Mouse (Mus musculus): ENCODE measurements around the gene Syngr4. TPM values are rescaled to one million over a fixed set of nuclear protein-coding genes. Genes with fewer than 3 reads are reported as not detected.
"Not testable (repeated sequence)": the region's sequence is repeated elsewhere in the genome, so short reads cannot be mapped to it uniquely, and the experiment has no call there.

The Syngr4 gene
- polyA plus RNA-seq (2015; fragmentation: Nextera tagmentation; extraction: Ambion mirVana): 0.41 TPM in 1 of 2 replicates, not detected in the other

DNA sequence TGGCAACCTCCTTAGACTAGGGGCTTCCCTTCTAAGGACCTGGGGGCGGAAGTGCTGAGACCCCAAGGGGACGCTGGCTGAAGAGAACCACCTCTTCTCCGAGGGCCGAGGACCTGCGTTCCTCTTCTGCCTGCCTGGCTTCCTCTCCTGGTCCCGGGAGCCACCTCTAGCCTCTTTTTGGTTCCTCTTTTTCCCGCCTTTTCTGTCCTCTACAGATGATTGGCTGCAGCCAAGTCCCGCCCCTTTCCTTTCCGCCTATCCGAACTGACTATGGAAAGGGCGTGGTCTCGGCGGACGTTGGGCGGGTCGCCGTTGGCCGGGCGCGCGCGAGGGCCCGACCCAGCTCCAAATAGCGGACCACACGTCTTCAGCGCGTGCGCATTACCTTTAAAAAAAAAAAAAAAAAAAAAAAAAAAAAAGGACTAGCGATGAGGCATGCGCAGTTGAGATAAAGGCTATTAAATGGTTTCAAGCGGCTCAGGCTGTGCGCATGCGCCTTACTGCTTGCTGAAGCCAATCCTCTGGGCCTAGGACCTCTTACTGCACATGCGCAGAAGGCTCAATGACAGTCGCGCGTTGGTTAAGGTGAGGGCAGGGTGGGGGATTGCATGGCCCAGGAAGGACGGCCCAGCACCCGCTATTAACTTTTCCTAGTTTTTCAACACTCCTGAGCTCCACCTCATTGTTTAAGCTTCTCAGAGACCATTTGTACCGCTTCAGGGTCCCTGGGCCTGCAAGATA lies at the start of gene Syngr4, which contains the start of gene Tmem143:
Syngr4 (minus strand) TSS at position 198 of the 741 bp plus-strand sequence.
Tmem143 (plus strand) TSS at position 425 of the 741 bp plus-strand sequence.
- Histone ChIP-seq H3K4me1 (peaks cover 13% of the 10 kb centered on the region), H3K36me3 (no peaks in the 10 kb centered on the region), H3K9ac (peak within 1 kb of the TSS; percentile 83), H3K4me2 (peak within 1 kb of the TSS; percentile 91), H3K4me3 (peak within 1 kb of the TSS; percentile 60), H3K9me3 (no peaks in the 10 kb centered on the region), H3K27ac (peak within 1 kb of the TSS; percentile 80), H3K27me3 (no peaks in the 10 kb centered on the region)
- peak; percentile 87 for ATAC-seq (ENCODE audit: insufficient number of reproducible peaks, insufficient read depth, low FRiP score, low TSS enrichment, low read depth)
- WGBS: 1% methylated on average over 40 of the region's 40 CpGs

DNA sequence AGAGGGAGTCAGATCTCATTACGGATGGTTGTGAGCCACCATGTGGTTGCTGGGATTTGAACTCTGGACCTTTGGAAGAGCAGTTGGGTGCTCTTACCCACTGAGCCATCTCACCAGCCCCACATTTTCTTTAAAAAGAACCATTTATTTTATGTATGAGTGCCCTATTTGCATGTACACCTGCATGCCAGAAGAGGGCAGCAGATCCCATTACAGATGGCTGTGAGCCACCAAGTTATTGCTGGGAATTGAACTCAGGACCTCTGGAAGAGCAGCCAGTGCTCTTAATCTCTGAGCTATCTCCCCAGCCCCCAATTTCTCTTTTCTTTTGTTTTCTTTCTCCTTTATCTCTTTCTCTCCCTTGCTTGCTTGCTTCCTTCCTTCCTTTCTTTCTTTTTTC lies 46.8 kb upstream of the Syngr4 start:
- H3K36me3 ChIP-seq; H3K4me2 ChIP-seq; H3K4me3 ChIP-seq; H3K9ac ChIP-seq; H3K27ac ChIP-seq; ATAC-seq (ENCODE audit: insufficient number of reproducible peaks, insufficient read depth, low FRiP score, low TSS enrichment, low read depth); H3K4me1 ChIP-seq; H3K9me3 ChIP-seq; H3K27me3 ChIP-seq: not testable (repeated sequence)
- WGBS: 76% methylated on average over 1 of the region's 1 CpGs

DNA sequence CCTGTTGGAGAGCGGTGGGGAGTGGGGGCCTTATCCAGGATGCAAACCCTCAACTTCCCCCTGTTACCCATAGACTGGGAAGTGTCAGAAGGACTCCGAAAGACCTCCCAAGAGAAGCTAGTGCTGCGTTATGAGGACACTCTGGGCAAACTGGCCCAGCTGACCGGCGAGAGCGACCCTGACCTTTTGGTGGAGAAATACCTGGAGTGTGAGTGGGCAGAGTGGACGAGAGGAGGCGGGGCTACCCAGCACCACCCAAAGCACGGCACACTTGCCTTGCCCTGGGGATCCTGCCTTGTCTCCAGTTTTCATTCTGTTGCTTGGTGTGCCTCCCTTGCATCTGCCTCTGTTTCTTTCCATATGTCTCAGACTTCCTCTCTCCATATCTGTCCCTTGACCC lies 45.5 kb upstream of the Syngr4 start:
- H3K9ac ChIP-seq: no peak overlapping the region
- 85% methylated on average over 9 of the region's 9 CpGs for WGBS
- H3K27ac ChIP-seq: no peak overlapping the region

DNA sequence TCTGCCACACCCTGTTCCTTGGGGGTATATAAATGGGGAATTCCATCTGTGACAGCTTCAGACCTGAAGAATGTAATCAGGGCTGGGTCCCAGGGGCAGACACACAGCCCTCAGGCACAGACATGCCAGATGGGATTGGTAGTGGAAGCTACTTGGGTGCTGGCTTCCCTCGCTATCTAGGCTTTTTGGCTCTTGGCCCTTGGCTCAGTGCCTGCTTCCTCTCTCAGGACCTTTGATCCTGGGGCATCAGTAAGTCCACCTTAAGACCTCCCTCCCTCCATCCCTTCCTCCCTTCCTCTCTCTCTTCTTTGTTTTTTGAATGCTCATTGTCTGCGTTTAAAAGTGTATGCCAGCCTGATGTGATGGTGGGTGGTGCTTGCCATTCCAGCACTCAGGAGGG lies 43.3 kb upstream of the Syngr4 start:
- H3K4me3 ChIP-seq: no peak overlapping the region
- no peak overlapping the region for H3K9ac ChIP-seq
- H3K4me1 ChIP-seq: 0 out of 2 replicates have a peak, but pooled peaks cover 3% of the 10 kb centered on the region
- no peak overlapping the region for H3K27ac ChIP-seq
- no peaks in the 10 kb centered on the region for H3K36me3 ChIP-seq
- 30% methylated on average over 2 of the region's 2 CpGs for WGBS
- no peaks in the 10 kb centered on the region for H3K27me3 ChIP-seq
- H3K9me3 ChIP-seq: no peaks in the 10 kb centered on the region
- H3K4me2 ChIP-seq: no peak overlapping the region
- no peak for ATAC-seq (ENCODE audit: insufficient number of reproducible peaks, insufficient read depth, low FRiP score, low TSS enrichment, low read depth)

More for the DNA sequence above, 45.5 kb upstream of the Syngr4 start:
- H3K9me3 ChIP-seq: no peaks in the 10 kb centered on the region
- H3K4me3 ChIP-seq: no peak overlapping the region
- no peaks in the 10 kb centered on the region for H3K36me3 ChIP-seq
- H3K4me2 ChIP-seq: no peak overlapping the region
- no peaks in the 10 kb centered on the region for H3K27me3 ChIP-seq
- 0 out of 2 replicates have a peak, but pooled peaks cover 3% of the 10 kb centered on the region for H3K4me1 ChIP-seq
- ATAC-seq (ENCODE audit: insufficient number of reproducible peaks, insufficient read depth, low FRiP score, low TSS enrichment, low read depth): no peak

DNA sequence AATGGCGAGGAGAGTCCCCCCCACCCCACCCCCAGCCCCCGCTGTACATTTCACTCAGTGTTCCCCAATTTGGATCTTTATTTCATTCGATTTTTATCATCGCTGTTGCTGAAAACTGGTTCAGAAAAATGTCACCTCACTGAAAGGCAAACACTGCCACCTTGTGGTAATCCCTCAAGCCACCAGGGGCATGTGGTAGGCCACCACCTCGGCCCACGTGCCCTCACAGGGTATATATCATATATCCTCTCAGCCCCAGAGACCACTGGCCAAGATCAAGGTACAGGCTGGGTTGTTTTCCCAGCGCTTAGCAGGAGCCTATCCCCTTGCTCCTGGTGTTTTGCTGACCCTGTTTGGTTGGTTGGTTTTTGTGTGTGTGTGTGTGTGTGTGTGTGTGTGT lies 38.6 kb upstream of the Syngr4 start:
- Histone ChIP-seq H3K36me3 (no peaks in the 10 kb centered on the region), H3K4me1 (0 out of 2 replicates have a peak, but pooled peaks cover 3% of the 10 kb centered on the region), H3K27me3 (no peaks in the 10 kb centered on the region), H3K4me2 (no peak overlapping the region), H3K27ac (no peak overlapping the region), H3K9ac (no peak overlapping the region), H3K4me3 (no peak overlapping the region), H3K9me3 (peaks cover 11% of the 10 kb centered on the region; the same call in 1 of the 2 replicates)
- WGBS: 22% methylated on average over 7 of the region's 7 CpGs
- ATAC-seq (ENCODE audit: insufficient number of reproducible peaks, insufficient read depth, low FRiP score, low TSS enrichment, low read depth): no peak

DNA sequence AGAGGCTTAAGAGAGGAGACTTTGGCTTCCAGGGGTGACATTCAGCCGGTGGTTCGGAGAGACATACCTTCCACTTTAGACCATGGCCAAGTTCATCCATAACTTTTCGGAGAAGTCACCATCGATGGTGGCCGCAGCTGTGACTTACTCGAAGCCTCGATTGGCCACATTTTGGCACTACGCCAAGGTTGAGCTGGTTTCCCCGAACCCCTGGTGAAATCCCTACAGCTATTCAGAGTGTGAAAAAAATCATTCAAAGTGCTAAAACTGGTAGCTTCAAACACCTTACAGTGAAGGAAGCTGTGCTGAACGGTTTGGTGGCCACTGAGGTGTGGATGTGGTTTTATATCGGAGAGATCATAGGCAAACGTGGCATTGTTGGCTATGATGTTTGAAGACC lies 37.3 kb upstream of the Syngr4 start:
- H3K27ac ChIP-seq; H3K4me2 ChIP-seq; H3K4me3 ChIP-seq; H3K27me3 ChIP-seq; ATAC-seq (ENCODE audit: insufficient number of reproducible peaks, insufficient read depth, low FRiP score, low TSS enrichment, low read depth); H3K4me1 ChIP-seq; H3K9ac ChIP-seq; H3K36me3 ChIP-seq: not testable (repeated sequence)
- WGBS: 92% methylated on average over 12 of the region's 12 CpGs
- H3K9me3 ChIP-seq: peaks cover 11% of the 10 kb centered on the region; the same call in 1 of the 2 replicates

DNA sequence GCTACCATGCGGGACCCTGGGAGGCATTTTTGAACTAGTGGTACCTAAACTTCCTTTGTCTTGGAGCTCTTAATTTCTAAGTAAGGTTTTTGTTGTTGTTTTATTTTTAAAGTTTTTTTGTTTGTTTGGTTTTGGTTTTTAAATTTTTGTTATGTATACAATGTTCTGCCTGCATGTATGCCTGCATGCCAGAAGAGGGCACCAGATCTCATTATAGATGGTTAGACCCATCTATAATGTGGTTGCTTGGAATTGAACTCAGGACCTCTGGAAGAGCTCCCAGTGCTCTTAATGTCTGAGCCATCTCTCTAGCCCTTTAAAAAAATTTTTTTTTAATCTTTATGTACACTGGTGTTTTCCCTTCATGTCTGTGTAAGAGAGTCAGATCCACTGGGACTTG lies 33.2 kb upstream of the Syngr4 start:
- peaks cover 17% of the 10 kb centered on the region; the same call in 1 of the 2 replicates for H3K9me3 ChIP-seq
- H3K27me3 ChIP-seq: peaks cover 14% of the 10 kb centered on the region
- no peak overlapping the region for H3K4me3 ChIP-seq
- H3K9ac ChIP-seq: no peak overlapping the region
- no peaks in the 10 kb centered on the region for H3K36me3 ChIP-seq
- 82% methylated on average over 1 of the region's 1 CpGs for WGBS
- H3K4me1 ChIP-seq: peaks cover 3% of the 10 kb centered on the region; the same call in 1 of the 2 replicates
- H3K27ac ChIP-seq: no peak overlapping the region
- H3K4me2 ChIP-seq: no peak overlapping the region
- ATAC-seq (ENCODE audit: insufficient number of reproducible peaks, insufficient read depth, low FRiP score, low TSS enrichment, low read depth): no peak

DNA sequence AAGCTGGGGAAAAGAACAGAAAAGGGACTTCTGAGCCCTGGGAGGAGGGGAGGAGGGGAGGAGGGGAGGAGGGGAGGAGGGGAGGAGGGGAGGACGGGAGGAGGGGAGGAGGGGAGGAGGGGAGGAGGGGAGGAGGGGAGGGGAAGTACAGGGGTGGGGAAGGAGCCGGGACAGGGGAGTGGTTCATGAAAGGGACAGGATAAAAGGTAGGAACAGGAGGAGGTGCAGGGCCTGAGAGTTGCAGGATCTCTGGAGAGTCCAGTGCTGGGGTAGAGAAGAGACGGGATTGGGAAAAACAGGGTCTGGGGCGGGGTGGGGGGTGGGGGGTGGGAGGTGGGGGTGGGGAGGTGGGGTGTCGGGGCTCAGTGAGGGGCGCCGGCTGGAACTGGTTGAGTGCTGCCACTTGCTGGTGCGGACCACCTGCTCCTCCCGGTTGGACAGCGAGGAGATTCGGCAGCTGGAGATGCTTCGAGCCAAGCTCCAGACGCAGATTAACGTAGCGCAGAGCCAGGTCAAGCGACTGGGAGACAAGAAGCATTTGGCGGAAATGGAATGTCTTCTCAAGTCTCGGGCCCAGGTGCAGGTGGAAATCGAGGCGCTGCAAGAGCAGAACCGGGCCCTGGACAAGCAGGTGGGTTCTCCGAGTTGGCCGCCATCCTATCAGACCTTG lies 32.2 kb upstream of the Syngr4 start:
- Histone ChIP-seq H3K36me3 (no peaks in the 10 kb centered on the region), H3K9ac (no peak overlapping the region), H3K4me1 (peaks cover 12% of the 10 kb centered on the region), H3K9me3 (peaks cover 17% of the 10 kb centered on the region; the same call in 1 of the 2 replicates), H3K27ac (no peak overlapping the region), H3K4me2 (peak overlapping the region; percentile 37), H3K4me3 (peak overlapping the region; percentile 22; the same call in 1 of the 2 replicates), H3K27me3 (peaks cover 14% of the 10 kb centered on the region)
- ATAC-seq (ENCODE audit: insufficient number of reproducible peaks, insufficient read depth, low FRiP score, low TSS enrichment, low read depth): no peak
- WGBS: 11% methylated on average over 20 of the region's 23 CpGs

DNA sequence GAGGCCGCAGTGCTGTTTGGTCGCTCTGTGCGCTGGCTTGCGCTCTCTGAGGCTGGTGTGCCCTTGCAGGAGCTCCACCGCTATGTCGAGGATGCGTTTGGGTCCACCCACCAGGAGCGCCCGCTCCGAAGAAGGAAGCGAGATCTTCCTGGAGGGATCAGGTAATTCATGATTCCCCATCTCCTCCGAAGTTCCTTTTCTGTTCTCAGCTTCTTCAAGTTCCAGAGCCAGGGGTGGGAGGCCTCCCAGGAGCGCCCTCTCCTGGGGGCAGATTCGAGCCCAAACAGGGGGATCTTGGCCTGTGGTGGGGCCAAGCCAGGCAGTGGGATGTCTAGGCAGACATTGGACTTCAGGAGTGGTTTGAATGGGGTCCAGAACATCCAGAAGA lies 27.9 kb upstream of the Syngr4 start:
- Histone ChIP-seq H3K4me1 (peaks cover 47% of the 10 kb centered on the region), H3K27me3 (peaks cover 14% of the 10 kb centered on the region), H3K4me2 (peak overlapping the region; percentile 76), H3K36me3 (no peaks in the 10 kb centered on the region), H3K4me3 (peak overlapping the region; percentile 44), H3K9ac (0 out of 2 replicates have a peak overlapping the region, but pooled peaks have one; percentile 44), H3K9me3 (peaks cover 7% of the 10 kb centered on the region; the same call in 1 of the 2 replicates), H3K27ac (peak overlapping the region; percentile 93; the same call in 1 of the 2 replicates)
- ATAC-seq (ENCODE audit: insufficient number of reproducible peaks, insufficient read depth, low FRiP score, low TSS enrichment, low read depth): no peak
- 18% methylated on average over 14 of the region's 14 CpGs for WGBS

DNA sequence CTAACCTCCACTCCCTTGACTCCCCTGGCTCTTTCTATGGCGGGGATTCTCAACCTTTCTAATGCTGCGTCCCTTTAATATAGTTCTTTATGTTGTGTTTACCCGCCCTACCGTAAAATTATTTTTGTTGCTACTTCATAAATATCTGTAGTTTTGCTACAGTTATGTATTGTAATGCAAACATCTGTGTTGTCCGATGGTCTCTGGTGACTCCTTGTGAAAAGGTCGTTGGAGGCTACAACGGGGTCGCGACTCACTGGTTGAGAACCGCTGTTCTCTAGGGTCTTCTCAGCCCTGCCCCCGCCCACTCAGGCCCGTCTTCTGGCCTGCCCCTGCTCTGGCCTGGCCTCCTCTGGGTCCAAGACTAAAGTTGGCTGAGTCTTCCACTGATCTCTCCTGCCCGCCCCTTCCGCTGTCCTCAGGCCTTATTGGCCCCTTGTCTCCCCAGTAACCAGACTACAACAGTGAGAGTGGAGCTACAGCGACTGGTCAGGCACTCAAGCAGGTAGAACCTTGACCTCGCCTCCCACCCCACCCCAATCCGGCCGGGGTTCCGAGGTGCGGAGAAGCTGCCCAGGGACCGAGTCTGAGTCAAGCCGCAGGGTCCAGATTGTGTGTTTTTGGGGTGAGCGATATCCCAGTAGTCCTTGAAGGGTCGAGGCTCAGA lies 27.4 kb upstream of the Syngr4 start, which contains the start of gene Ccdc114:
Ccdc114 (plus strand) TSS at position 311 of the 667 bp plus-strand sequence.
- Histone ChIP-seq H3K4me1 (peaks cover 49% of the 10 kb centered on the region), H3K4me3 (peak within 1 kb of the TSS; percentile 44), H3K27me3 (peaks cover 11% of the 10 kb centered on the region), H3K4me2 (peak within 1 kb of the TSS; percentile 76), H3K9ac (peak within 1 kb of the TSS; percentile 49), H3K9me3 (peaks cover 7% of the 10 kb centered on the region; the same call in 1 of the 2 replicates), H3K36me3 (peaks cover 5% of the 10 kb centered on the region), H3K27ac (peak within 1 kb of the TSS; percentile 93)
- ATAC-seq (ENCODE audit: insufficient number of reproducible peaks, insufficient read depth, low FRiP score, low TSS enrichment, low read depth): no peak
- WGBS: 9% methylated on average over 24 of the region's 24 CpGs

Measured in embryonic facial prominence, embryonic 13.5 days (tissue).